Mouse (Mus musculus) stomach, postnatal 0 days (tissue): ENCODE data around the gene Ier5l.

Experiments
- CTCF ChIP-seq: IDR thresholded peaks from 2 replicates; pipeline ENCODE4 v1.5.1; 2016; ENCODE audit warnings: antibody characterized with exemption, low read depth, mild to moderate bottlenecking, moderate library complexity
- EP300 ChIP-seq: optimal IDR thresholded peaks from 2 replicates; pipeline ENCODE3; 2016; ENCODE audit warnings: antibody characterized with exemption

DNA sequence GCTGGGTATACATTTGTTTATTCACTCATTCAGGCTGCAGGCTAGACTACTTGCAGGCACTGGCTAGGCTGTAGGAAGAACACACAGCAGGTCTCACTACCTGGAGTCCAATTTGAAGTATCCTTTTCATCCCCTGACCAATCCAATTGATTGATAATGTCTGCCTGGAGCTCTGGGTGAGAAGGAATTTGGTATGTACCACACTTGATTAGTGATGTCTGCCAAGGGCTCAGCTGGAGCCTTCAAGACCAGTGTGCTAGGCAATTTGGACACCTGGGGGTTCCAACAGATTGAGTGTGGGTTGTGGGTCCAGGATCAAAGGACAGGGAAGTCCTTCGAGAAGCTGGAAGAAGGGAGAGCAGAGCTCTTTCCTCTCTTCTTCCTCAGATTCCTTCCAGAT lies 4.5 kb upstream of the Ier5l start:
- TF ChIP-seq EP300, result no peak
- TF ChIP-seq CTCF, result no peak
